Mouse (Mus musculus): ENCODE measurements around the gene Lmcd1. TPM values are rescaled to one million over a fixed set of nuclear protein-coding genes. Genes with fewer than 3 reads are reported as not detected.

The Lmcd1 gene
- total RNA-seq, 4 experiments from 2014 or later: 32.8 to 38.7 (median 36.6) TPM

DNA sequence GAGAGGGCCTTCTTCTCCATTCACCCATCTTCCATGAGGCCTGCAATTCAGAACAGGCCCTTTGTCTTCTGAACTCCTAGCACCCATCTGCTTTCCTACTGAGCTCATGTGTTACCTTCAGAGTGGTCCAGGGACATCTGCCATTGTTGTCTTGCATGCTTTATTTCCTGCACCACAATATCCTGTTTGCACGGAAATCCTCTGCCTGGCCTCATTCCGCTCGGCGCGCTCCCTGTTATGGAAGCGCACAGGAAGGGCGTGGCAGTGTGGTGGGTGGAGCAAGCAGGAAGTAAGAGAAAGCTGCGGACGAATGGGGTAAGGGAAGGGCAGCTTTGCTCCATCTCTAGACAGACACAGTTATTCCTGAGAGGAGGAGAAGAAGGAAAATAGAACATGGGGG, 14.1 kb downstream of the Lmcd1 start:
- DNase-seq (ENCODE audit: low spot score): peak; percentile 75

DNA sequence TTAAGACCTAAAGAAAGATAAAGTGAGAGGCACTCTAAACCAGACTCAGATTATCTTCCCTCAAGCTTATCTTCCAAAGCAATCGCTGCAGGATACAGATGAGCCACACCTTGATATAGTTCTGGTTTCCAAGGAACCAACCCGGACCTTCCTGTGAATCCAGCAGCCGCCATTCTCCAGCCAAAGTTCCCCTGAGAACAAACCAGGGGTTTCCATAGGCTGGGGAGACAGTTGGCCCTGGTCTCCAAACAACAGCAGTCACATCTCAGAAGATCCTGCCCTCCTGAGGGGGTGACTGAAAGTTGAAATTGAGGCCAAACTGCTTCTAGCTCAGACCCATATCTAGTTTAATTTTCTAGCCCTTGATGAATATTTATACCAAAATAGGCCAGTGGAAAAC, 14.7 kb downstream of the Lmcd1 start:
- DNase-seq (ENCODE audit: low spot score): no peak

GRCm38 (mm10) chr6:112291146-112291545, 17.6 kb downstream of the Lmcd1 start:
- DNase-seq (ENCODE audit: low spot score): no peak

DNA sequence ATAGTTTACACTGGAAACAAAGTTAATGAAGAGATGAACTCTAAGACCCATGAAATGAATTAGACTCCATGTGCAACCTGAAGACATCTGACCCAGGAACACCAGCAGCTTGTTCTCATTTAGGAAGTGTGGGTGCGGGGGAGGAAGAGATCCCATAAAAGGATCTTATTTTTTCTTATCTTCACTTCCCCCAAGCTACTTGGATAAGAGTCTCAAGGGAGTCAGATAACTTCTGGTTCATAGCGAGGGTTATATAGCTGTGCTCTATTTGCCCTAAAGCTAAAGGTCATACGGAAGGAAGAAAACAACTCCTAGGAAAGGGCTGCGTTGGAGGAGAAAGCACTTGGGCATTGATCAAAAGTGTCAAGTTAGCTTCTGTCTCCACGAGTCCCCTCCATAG, 19.8 kb downstream of the Lmcd1 start:
- DNase-seq (ENCODE audit: low spot score): no peak

- DNase-seq (ENCODE audit: low spot score): peak; percentile 48
These were observed 21.7 kb downstream of the Lmcd1 start for GRCm38 (mm10) chr6:112295269-112295668.

- no peak for DNase-seq (ENCODE audit: low spot score)
These were observed 26.6 kb downstream of the Lmcd1 start for GRCm38 (mm10) chr6:112300146-112300545.

DNA sequence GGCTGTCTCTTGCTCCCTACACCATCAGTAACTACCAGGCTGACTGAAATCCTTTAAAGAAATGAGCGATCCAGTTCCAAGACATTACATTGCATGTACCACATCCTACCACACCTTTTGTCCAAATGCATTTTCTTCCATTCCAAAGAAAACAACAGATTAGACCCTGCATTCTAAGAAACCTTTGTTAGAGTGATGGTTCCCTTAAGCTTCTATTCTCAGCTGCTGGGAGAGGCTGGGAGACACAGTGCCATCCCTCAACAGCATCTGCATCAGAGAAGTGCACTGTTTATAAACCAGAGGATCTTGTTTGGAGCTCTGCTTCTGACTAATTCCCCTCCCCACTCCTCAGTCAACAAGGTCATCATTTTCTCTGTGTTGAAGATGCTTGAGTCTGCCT, 27.1 kb downstream of the Lmcd1 start:
- DNase-seq (ENCODE audit: low spot score): no peak

GRCm38 (mm10) chr6:112302248-112302647, 28.7 kb downstream of the Lmcd1 start:
- peak; percentile 36 for DNase-seq (ENCODE audit: low spot score)

- no peak for DNase-seq (ENCODE audit: low spot score)
These were observed 29.3 kb downstream of the Lmcd1 start for GRCm38 (mm10) chr6:112302814-112303383.

- peak; percentile 79 for DNase-seq (ENCODE audit: low spot score)
These were observed 31.2 kb downstream of the Lmcd1 start for GRCm38 (mm10) chr6:112304751-112305150.

- DNase-seq (ENCODE audit: low spot score): no peak
These were observed 35.9 kb downstream of the Lmcd1 start for GRCm38 (mm10) chr6:112309330-112309938.

DNA sequence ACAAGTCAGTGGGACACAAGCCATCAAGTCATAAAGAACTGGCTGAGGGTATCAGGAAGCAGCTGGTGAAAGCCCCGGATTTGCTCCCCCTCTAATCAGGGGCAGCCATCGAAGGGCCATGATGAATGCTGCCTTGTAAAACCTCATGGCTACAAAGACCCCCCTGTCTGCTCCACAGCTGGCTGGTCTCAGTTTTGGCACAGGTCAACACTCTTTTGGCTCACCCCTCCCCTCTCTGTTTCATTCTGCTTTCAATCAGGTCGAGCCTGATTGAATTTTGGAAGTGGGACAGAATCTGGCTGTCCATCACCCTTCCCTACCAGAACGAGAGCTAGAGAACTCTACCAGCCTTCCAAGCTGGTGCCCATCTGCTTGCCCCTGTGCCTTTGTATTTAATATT, 37.8 kb downstream of the Lmcd1 start:
- DNase-seq (ENCODE audit: low spot score): no peak

- DNase-seq (ENCODE audit: low spot score): no peak
These were observed 45.9 kb downstream of the Lmcd1 start for GRCm38 (mm10) chr6:112319449-112319848.

DNA sequence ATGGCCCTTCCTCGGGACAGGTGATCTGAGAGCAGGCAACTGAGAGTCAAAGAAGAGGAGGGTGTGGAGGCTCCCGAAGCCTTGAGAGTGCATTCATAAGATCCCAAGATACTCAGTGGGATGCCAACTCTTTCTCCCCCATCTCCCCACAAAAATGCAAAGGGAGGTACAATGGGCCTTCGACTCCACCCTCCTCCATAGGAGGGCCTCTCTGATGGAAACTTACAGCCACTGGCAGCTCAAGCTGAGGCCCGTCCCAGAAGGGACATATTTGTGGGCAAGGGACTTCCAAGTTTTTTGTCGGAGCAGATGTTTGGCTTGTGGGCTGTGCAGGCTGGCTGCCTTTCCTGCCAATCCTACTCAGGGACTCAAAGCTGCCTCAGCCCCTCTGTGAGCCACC, 47.1 kb downstream of the Lmcd1 start:
- peak; percentile 20 for DNase-seq (ENCODE audit: low spot score)

- no peak for DNase-seq (ENCODE audit: low spot score)
These were observed 49.4 kb downstream of the Lmcd1 start for GRCm38 (mm10) chr6:112322916-112323315.

- no peak for DNase-seq (ENCODE audit: low spot score)
These were observed 51.7 kb downstream of the Lmcd1 start for GRCm38 (mm10) chr6:112325213-112325612.

- peak; percentile 64 for DNase-seq (ENCODE audit: low spot score)
These were observed 54.2 kb downstream of the Lmcd1 start for GRCm38 (mm10) chr6:112327793-112328192.

DNA sequence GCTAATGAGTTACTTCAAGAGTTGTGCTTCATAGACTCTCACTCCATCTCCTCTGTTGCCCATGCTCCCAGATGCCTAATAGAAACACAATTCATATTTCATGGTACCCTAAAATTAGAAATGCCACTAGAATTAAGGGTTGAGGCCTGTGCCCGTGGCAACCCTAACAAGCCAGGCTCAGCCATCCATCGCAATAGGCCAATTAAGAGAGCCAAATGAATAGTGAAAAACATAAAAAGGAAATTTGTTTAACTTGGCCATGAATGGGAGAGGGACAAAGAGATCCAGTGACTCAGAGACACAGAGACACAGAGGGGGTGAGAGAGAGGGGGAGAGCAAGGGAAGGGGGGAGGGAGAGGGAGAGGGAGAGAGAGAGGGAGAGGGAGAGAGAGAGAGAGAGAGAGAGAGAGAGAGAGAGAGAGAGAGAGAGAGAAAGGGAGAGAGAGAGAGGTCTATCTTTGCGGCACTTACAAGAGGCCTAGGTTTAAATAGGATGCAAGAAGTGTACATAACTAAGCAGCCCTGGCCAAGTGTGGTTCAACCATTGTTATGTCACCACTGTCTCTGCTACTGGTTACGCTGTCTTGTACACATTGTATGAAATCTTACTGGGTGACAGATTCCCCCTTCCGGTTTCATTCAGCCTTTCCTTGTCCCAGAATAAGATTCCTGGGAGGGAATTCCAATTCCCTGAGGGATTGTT, 57.1 kb downstream of the Lmcd1 start:
- DNase-seq (ENCODE audit: low spot score): no peak

GRCm38 (mm10) chr6:112331223-112331598, 57.7 kb downstream of the Lmcd1 start:
- no peak for DNase-seq (ENCODE audit: low spot score)

DNA sequence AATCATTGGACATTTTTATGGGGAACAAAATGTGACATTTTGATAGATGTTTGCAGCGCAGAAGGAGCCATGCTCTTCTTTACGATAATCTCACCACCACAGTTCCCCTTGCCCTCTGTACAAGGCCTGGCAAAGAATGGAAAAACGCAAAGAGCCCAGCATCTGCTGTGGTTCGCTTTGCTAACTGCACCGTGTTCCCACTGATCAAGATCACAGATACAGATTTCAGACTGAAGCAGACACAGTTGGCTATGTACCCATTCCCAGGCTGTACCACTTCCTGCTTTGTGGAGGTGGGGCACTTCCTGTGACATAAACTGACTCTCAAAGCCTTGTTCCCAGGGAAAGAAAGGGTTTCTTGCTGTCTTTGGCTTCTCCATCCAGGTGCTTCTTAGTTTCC, 60.4 kb downstream of the Lmcd1 start:
- no peak for DNase-seq (ENCODE audit: low spot score)

DNA sequence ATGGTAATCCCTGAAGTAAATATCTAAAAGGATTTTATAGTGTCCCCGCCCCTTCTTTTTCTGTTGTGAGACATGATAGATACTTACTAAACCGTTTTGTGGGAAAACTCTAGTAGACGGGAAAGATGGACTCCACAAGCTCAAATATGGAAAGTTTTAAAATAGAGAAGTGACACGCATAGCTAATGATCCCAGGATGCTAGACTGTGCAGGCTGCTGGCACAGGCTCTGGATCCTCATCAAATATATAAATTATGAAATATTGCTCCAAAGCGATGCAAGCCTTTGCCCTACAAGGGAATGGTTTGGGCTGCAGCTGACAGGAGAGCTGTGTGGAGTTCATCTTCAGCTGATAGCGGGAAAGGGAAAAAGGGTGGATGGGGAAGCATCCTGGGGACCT, 64.1 kb downstream of the Lmcd1 start:
- DNase-seq (ENCODE audit: low spot score): no peak

GRCm38 (mm10) chr6:112339016-112339415, 65.5 kb downstream of the Lmcd1 start:
- no peak for DNase-seq (ENCODE audit: low spot score)

DNA sequence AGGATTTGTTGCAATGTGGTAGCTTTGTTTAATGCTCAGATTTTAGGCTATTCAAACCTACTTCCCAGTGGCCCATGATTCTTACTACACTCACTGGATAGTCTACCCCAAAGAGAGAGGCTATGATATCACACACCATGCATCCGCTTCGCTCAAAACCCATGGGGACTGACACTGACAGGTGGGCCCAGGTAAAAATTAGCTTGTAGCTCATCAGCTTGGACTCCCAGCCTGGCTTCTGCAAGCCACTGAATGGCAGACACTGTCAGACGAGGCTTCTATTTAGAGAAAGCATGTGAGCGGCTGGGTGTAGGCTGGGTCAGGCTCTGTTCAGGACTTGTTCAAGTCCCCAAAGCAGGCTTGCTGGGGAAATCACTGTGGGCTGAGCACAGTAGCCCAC, 76.9 kb downstream of the Lmcd1 start:
- DNase-seq (ENCODE audit: low spot score): no peak

Data from heart, adult 8-10 months (tissue).